Mouse (Mus musculus) liver, postnatal 0 days (tissue): Measurements from ENCODE around the gene Samd7. TPM values are rescaled to one million over a fixed set of nuclear protein-coding genes. Genes with fewer than 3 reads are reported as not detected.
A peak's percentile ranks its signal among the peaks of the same experiment; 100 is the strongest.

Source experiments
- ATAC-seq: fragments of 200-750 bp; cut with Nextera tagmentation; 2 replicates; pipeline ENCODE4 v1.8.0; 2017; ENCODE audit warnings: mild to moderate bottlenecking, moderate library complexity
- DNase-seq: peaks from one replicate; pipeline ENCODE4 v3.0.0-alpha.2; 2016
- H3K27ac ChIP-seq: fragments of 300-500 bp; sonication (generic); 2 replicates; pipeline ENCODE4 v1.5.1; 2014; ENCODE audit warnings: antibody characterized with exemption, moderate library complexity, mild to moderate bottlenecking, low read depth
- H3K27me3 ChIP-seq: fragments of 300-500 bp; sonication (generic); 2 replicates; pipeline ENCODE4 v1.6.1; 2014; ENCODE audit warnings: low read length, control low read depth, mixed read lengths; ENCODE audit not compliant: insufficient read depth
- H3K36me3 ChIP-seq: fragments of 300-500 bp; sonication (generic); replicated peaks from 2 replicates; pipeline ENCODE4 v1.6.1; 2014; ENCODE audit warnings: mild to moderate bottlenecking, control low read depth, low read length, moderate library complexity, mixed read lengths; ENCODE audit not compliant: insufficient read depth
- H3K4me1 ChIP-seq: fragments of 300-500 bp; sonication (generic); 2 replicates; pipeline ENCODE4 v1.6.1; 2014; ENCODE audit warnings: antibody characterized with exemption, mild to moderate bottlenecking, control low read depth; ENCODE audit not compliant: insufficient read depth
- H3K4me2 ChIP-seq: fragments of 300-500 bp; sonication (generic); 2 replicates; pipeline ENCODE4 v1.6.1; 2014; ENCODE audit warnings: low read depth, mild to moderate bottlenecking, low read length, moderate library complexity, mixed read lengths
- H3K4me3 ChIP-seq: fragments of 300-500 bp; sonication (generic); 2 replicates; pipeline ENCODE4 v1.5.1; 2014; ENCODE audit warnings: low read depth, low read length
- H3K9ac ChIP-seq: fragments of 300-500 bp; sonication (generic); replicated peaks from 2 replicates; pipeline ENCODE4 v1.6.1; 2014; ENCODE audit warnings: mild to moderate bottlenecking, moderate library complexity
- H3K9me3 ChIP-seq: fragments of 300-500 bp; sonication (generic); 2 replicates; pipeline ENCODE4 v1.6.1; 2016; ENCODE audit warnings: mild to moderate bottlenecking, control low read depth, low read length, mixed read lengths
- CTCF ChIP-seq: sonication (generic); IDR thresholded peaks from 2 replicates; pipeline ENCODE4 v1.5.1; 2016; ENCODE audit warnings: antibody characterized with exemption, low read depth
- EP300 ChIP-seq: IDR thresholded peaks from 2 replicates; pipeline ENCODE4 v1.6.1; 2016; ENCODE audit warnings: antibody characterized with exemption, low read depth, mild to moderate bottlenecking
- WGBS: fragments of 180-500 bp; shearing (Covaris S2); extraction: QIAGEN DNeasy Blood & Tissue Kit; methylation state at CpG from one replicate; pipeline ENCODE4 v1.1.7; 2014; ENCODE audit not compliant: insufficient replicate concordance; 5-methylcytosine and 5-hydroxymethylcytosine counted together
- polyA plus RNA-seq: library from polyadenylated mRNA; unstranded; fragments of >200 nt; fragmentation: Nextera tagmentation; extraction: Ambion mirVana; gene quantifications from 2 replicates; pipeline ENCODE4 v1.2.1, GENCODE M21; 2015

The Samd7 gene
- polyA plus RNA-seq, 1 experiment from 2014 or later, result 0.04 TPM

GRCm38 (mm10) chr3:30777984-30778383 is 31.9 kb downstream of the Samd7 start:
- Histone ChIP-seq H3K4me1 (peaks cover 4% of the 10 kb centered on the region; the same call in 1 of the 2 replicates), H3K36me3 (no peaks in the 10 kb centered on the region), H3K9ac (no peak overlapping the region), H3K4me3 (no peak overlapping the region), H3K27me3 (no peaks in the 10 kb centered on the region), H3K27ac (no peak overlapping the region), H3K4me2 (no peak overlapping the region), H3K9me3 (no peaks in the 10 kb centered on the region)
- no peak for DNase-seq
- TF ChIP-seq EP300, result no peak
- no peak for TF ChIP-seq CTCF
- ATAC-seq, result no peak
- 57% methylated on average over 5 of the region's 5 CpGs for WGBS

- Histone ChIP-seq H3K9ac (no peak overlapping the region), H3K4me3 (no peak overlapping the region), H3K36me3 (no peaks in the 10 kb centered on the region), H3K27me3 (no peaks in the 10 kb centered on the region), H3K4me1 (no peaks in the 10 kb centered on the region), H3K4me2 (no peak overlapping the region), H3K9me3 (no peaks in the 10 kb centered on the region), H3K27ac (no peak overlapping the region)
- ATAC-seq (no peak), DNase-seq (no peak)
- TF ChIP-seq EP300 (no peak), CTCF (no peak)
- WGBS, result 39% methylated on average over 5 of the region's 5 CpGs
Measured at GRCm38 (mm10) chr3:30788531-30788930, 42.4 kb downstream of the Samd7 start.

DNA sequence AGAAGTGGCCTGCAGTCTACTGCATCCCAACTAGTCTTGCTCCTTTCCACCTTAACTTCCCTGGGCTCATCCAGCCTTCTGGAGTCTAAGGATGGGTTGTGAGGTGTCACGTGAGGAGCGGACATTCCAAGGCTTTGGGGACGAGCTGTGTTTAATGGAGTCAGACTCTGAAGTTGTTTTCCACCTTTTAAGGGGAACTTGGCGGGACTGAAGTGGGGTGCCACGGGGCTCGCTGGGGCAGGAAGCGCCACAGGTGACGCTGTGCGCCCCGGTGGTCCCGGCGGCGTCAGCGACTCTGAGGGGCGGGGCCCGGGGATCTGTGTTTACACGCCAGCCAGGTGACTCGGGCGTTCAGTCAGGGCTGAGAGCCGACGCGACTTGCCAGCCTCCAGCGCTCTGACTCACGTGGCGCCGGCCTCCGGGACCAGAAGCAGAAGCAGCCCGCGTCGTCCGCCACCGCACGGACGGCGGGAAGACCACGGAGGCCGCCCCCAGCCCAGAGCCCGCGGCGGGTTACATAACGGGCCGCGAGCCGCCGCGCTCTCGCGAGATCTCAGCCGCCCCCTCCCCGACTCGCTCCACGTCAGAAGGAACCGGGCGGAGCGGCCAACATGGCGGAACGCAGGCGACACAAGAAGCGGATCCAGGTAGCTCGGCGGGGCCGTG is 46.8 kb downstream of the Samd7 start, which contains the start of gene Sec62:
Gene Sec62 (plus strand): TSS at position 139 of the 666 bp plus-strand sequence.
- Histone ChIP-seq H3K4me1 (peaks cover 14% of the 10 kb centered on the region), H3K27ac (peak within 1 kb of the TSS; percentile 93), H3K4me3 (peak within 1 kb of the TSS; percentile 89), H3K4me2 (peak within 1 kb of the TSS; percentile 71), H3K9me3 (no peaks in the 10 kb centered on the region), H3K36me3 (no peaks in the 10 kb centered on the region), H3K9ac (peak within 1 kb of the TSS; percentile 98), H3K27me3 (no peaks in the 10 kb centered on the region)
- WGBS, result under 1% methylated on average over 60 of the region's 62 CpGs
- DNase-seq, result peak; percentile 94
- TF ChIP-seq EP300, result peak; percentile 5; the same call in 1 of the 2 replicates
- no peak for TF ChIP-seq CTCF
- ATAC-seq, result peak; percentile 95

GRCm38 (mm10) chr3:30793403-30794221 is 47.5 kb downstream of the Samd7 start:
- under 1% methylated on average over 50 of the region's 75 CpGs for WGBS
- H3K27me3 ChIP-seq, result no peaks in the 10 kb centered on the region
- no peaks in the 10 kb centered on the region for H3K36me3 ChIP-seq
- H3K9ac ChIP-seq, result peak overlapping the region; percentile 98
- H3K27ac ChIP-seq, result peak overlapping the region; percentile 93
- peaks cover 14% of the 10 kb centered on the region for H3K4me1 ChIP-seq
- peak overlapping the region; percentile 89 for H3K4me3 ChIP-seq
- H3K4me2 ChIP-seq, result peak overlapping the region; percentile 71
- peak; percentile 68 for ATAC-seq
- TF ChIP-seq EP300, result no peak
- no peak for TF ChIP-seq CTCF
- no peaks in the 10 kb centered on the region for H3K9me3 ChIP-seq
- DNase-seq, result peak; percentile 55

- H3K36me3 ChIP-seq, result peaks cover 40% of the 10 kb centered on the region
- no peak overlapping the region for H3K4me3 ChIP-seq
- H3K27me3 ChIP-seq, result no peaks in the 10 kb centered on the region
- WGBS, result 82% methylated on average over 3 of the region's 3 CpGs
- H3K9ac ChIP-seq, result no peak overlapping the region
- H3K27ac ChIP-seq, result no peak overlapping the region
- no peaks in the 10 kb centered on the region for H3K4me1 ChIP-seq
- ATAC-seq, result no peak
- no peak for DNase-seq
- TF ChIP-seq EP300, result no peak
- H3K9me3 ChIP-seq, result no peaks in the 10 kb centered on the region
- no peak overlapping the region for H3K4me2 ChIP-seq
Measured at GRCm38 (mm10) chr3:30802171-30802570, 56.1 kb downstream of the Samd7 start.

DNA sequence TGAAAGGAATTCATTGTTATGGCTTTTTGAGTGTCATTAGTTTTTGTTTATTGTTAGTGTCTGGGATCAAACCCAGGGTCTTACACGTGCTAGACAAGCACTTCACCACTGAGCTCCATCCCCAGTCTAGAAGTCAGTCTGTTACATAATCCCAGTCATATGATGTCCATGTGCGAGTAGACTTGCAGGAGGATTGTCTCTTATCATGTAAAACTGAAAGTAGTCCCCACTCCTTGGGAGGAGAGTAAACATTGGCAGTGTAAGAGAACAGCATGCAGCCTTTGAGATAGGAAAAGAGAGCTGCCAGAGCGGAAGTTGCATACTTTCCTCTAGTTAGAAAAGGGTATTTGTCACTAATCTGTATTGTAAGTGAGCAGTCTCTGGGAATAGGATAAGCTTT is 66.8 kb downstream of the Samd7 start:
- TF ChIP-seq CTCF, result no peak

More for the DNA sequence above, 66.8 kb downstream of the Samd7 start:
- ATAC-seq (no peak), DNase-seq (no peak)
- Histone ChIP-seq H3K4me3 (no peak overlapping the region), H3K27me3 (no peaks in the 10 kb centered on the region), H3K9ac (no peak overlapping the region), H3K4me2 (no peak overlapping the region), H3K9me3 (no peaks in the 10 kb centered on the region), H3K4me1 (no peaks in the 10 kb centered on the region), H3K27ac (no peak overlapping the region), H3K36me3 (peaks cover 56% of the 10 kb centered on the region)
- 64% methylated on average over 3 of the region's 3 CpGs for whole genome bisulfite sequencing

Other genes with a start within 250 kb of the Samd7 start
- gene Mecom, start 198.3 kb upstream of the Samd7 start, polyA plus RNA-seq, result 0.85 and 0.89 TPM in 2 replicates
- not detected in 2 replicates for gene Actrt3, start 146.4 kb upstream of the Samd7 start, polyA plus RNA-seq
- gene Mynn, start 144.2 kb upstream of the Samd7 start, polyA plus RNA-seq, result 6.2 and 7.5 TPM in 2 replicates
- gene Lrriq4, start 101.8 kb upstream of the Samd7 start, polyA plus RNA-seq, result not detected in 2 replicates
- gene Lrrc34, start 98.4 kb upstream of the Samd7 start, polyA plus RNA-seq, result 0.06 and 0.14 TPM in 2 replicates
- gene Lrrc31, start 46.5 kb upstream of the Samd7 start, polyA plus RNA-seq, result 0.06 TPM in 1 of 2 replicates, not detected in the other
- gene Sec62, start 46.6 kb downstream of the Samd7 start, polyA plus RNA-seq, result 90.8 and 102 TPM in 2 replicates
- 5.4 and 5.9 TPM in 2 replicates for gene Gpr160, start 109.7 kb downstream of the Samd7 start, polyA plus RNA-seq
- gene Phc3, start 223.1 kb downstream of the Samd7 start, polyA plus RNA-seq, result 1.4 TPM in 2 replicates
- 3.8 TPM in 2 replicates for gene Prkci, start 249.5 kb downstream of the Samd7 start, polyA plus RNA-seq